Mouse (Mus musculus) frontal cortex, postnatal 36 days (tissue): Measurements from ENCODE around the gene C2cd2l.

Source experiments
- DNase-seq, 2 experiments: peaks; one replicate each; pipeline ENCODE4 v3.0.0; 2022; ENCODE audit warnings: low spot score in 2 of 2

Gene C2cd2l

GRCm38 (mm10) chr9:44267319-44268026, 52.6 kb downstream of the C2cd2l start:
- DNase-seq, result no peak

DNA sequence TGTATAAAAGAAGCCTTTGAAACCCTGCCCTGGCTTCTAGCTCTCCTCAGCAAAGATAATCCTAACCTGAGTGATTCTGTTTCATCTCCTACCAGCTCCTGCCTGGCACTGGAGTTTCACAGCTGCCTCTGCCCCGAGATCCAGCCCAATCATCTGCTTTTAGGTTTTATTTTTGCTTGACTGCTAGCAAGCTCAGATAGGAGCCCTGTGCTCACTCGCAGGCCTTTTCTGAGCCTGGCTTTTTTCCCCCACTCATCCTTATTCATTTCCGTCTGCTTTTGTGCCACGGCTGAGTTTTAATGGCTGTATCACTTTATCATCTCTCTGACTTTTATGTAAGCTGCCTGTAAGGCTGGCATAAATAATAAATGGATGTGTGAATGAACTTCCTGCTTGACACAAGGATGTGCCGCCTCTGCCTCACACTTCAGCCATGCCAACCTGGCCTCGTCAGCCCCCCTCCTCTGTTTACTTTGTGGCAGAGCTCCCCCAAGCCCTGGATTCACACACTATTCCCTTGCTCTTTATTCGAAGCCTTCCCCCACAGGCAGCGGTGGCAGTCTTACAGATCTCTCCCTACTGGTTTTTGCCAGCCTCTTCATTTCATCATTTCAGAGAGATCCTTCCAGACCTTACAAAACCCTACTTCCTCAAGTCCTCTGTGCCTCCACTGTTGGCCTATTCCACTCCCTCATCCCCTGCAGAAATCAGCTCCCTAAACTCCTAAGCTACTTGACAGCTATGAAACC, 53.4 kb downstream of the C2cd2l start:
- DNase-seq, result peak; percentile 51 to 68

GRCm38 (mm10) chr9:44261388-44261787, 58.7 kb downstream of the C2cd2l start:
- DNase-seq, result no peak
